Mouse (Mus musculus) kidney, postnatal 14 days (tissue): ENCODE data around the gene Cav1.

Source experiments
- DNase-seq: peaks from one replicate; pipeline ENCODE4 v3.0.0; 2022; ENCODE audit warnings: mixed read lengths

The Cav1 gene

GRCm38 (mm10) chr6:17317944-17318343 is 11.8 kb downstream of the Cav1 start:
- no peak for DNase-seq

- DNase-seq = no peak
These were observed 15.8 kb downstream of the Cav1 start for GRCm38 (mm10) chr6:17321976-17322375.

- DNase-seq = no peak
These were observed 21.1 kb downstream of the Cav1 start for GRCm38 (mm10) chr6:17327216-17327615.

GRCm38 (mm10) chr6:17329801-17330200 is 23.7 kb downstream of the Cav1 start:
- no peak for DNase-seq

- DNase-seq = no peak
These were observed 31.6 kb downstream of the Cav1 start for GRCm38 (mm10) chr6:17337724-17338123.

- no peak for DNase-seq
These were observed 34.3 kb downstream of the Cav1 start for GRCm38 (mm10) chr6:17340406-17340805.

- DNase-seq = no peak
These were observed 41.9 kb downstream of the Cav1 start for GRCm38 (mm10) chr6:17348011-17348410.

- DNase-seq = no peak
These were observed 44.7 kb downstream of the Cav1 start for GRCm38 (mm10) chr6:17350803-17351202.

- DNase-seq = peak; percentile 44
These were observed 53.0 kb downstream of the Cav1 start for GRCm38 (mm10) chr6:17358896-17359690.

- DNase-seq = no peak
These were observed 56.6 kb downstream of the Cav1 start for GRCm38 (mm10) chr6:17362771-17363170.

GRCm38 (mm10) chr6:17363446-17364179 is 57.5 kb downstream of the Cav1 start:
- DNase-seq = no peak

GRCm38 (mm10) chr6:17374326-17374725 is 68.2 kb downstream of the Cav1 start:
- DNase-seq = no peak

GRCm38 (mm10) chr6:17377371-17377770 is 71.2 kb downstream of the Cav1 start:
- DNase-seq = no peak

GRCm38 (mm10) chr6:17380102-17380501 is 74.0 kb downstream of the Cav1 start:
- DNase-seq = no peak

- DNase-seq = peak; percentile 41
These were observed 75.6 kb downstream of the Cav1 start for GRCm38 (mm10) chr6:17381690-17382089.

GRCm38 (mm10) chr6:17385531-17385930 is 79.4 kb downstream of the Cav1 start:
- no peak for DNase-seq

- no peak for DNase-seq
These were observed 82.0 kb downstream of the Cav1 start for GRCm38 (mm10) chr6:17387991-17388710.
